Mouse (Mus musculus): ENCODE data around the gene Tmem189.

The Tmem189 gene

GRCm38 (mm10) chr2:167702126-167702525, 12.5 kb upstream of the Tmem189 start:
- DNase-seq (ENCODE audit: extremely low read depth, insufficient read length, low spot score), result no peak

GRCm38 (mm10) chr2:167701472-167701871, 11.8 kb upstream of the Tmem189 start:
- DNase-seq (ENCODE audit: extremely low read depth, insufficient read length, low spot score), result no peak

GRCm38 (mm10) chr2:167700018-167700417, 10.4 kb upstream of the Tmem189 start:
- no peak for DNase-seq (ENCODE audit: extremely low read depth, insufficient read length, low spot score)

GRCm38 (mm10) chr2:167697902-167698301, 8.3 kb upstream of the Tmem189 start:
- peak; percentile 81 for DNase-seq (ENCODE audit: extremely low read depth, insufficient read length, low spot score)

- DNase-seq (ENCODE audit: extremely low read depth, insufficient read length, low spot score), result no peak
Measured at GRCm38 (mm10) chr2:167696143-167696542, 6.5 kb upstream of the Tmem189 start.

GRCm38 (mm10) chr2:167695491-167695890, 5.9 kb upstream of the Tmem189 start:
- no peak for DNase-seq (ENCODE audit: extremely low read depth, insufficient read length, low spot score)

GRCm38 (mm10) chr2:167694963-167695362, 5.3 kb upstream of the Tmem189 start:
- DNase-seq (ENCODE audit: extremely low read depth, insufficient read length, low spot score), result no peak

GRCm38 (mm10) chr2:167694244-167694643, 4.6 kb upstream of the Tmem189 start:
- peak; percentile 65 for DNase-seq (ENCODE audit: extremely low read depth, insufficient read length, low spot score)

- DNase-seq (ENCODE audit: extremely low read depth, insufficient read length, low spot score), result no peak
Measured at GRCm38 (mm10) chr2:167693540-167693939, 3.9 kb upstream of the Tmem189 start.

GRCm38 (mm10) chr2:167692831-167693230, 3.2 kb upstream of the Tmem189 start:
- DNase-seq (ENCODE audit: extremely low read depth, insufficient read length, low spot score), result no peak

GRCm38 (mm10) chr2:167691871-167692661, 2.4 kb upstream of the Tmem189 start:
- peak; percentile 69 for DNase-seq (ENCODE audit: extremely low read depth, insufficient read length, low spot score)

- DNase-seq (ENCODE audit: extremely low read depth, insufficient read length, low spot score), result no peak
Measured at GRCm38 (mm10) chr2:167691410-167691809, 1.8 kb upstream of the Tmem189 start.

- no peak for DNase-seq (ENCODE audit: extremely low read depth, insufficient read length, low spot score)
Measured at GRCm38 (mm10) chr2:167690962-167691311, 1.3 kb upstream of the Tmem189 start.

GRCm38 (mm10) chr2:167690219-167690961, 768 bp upstream of the Tmem189 start:
- peak; percentile 83 for DNase-seq (ENCODE audit: extremely low read depth, insufficient read length, low spot score)

- DNase-seq (ENCODE audit: extremely low read depth, insufficient read length, low spot score), result peak; percentile 93
Measured at GRCm38 (mm10) chr2:167688498-167689451, 847 bp downstream of the Tmem189 start, which contains the start of gene Cebpb. Cebpb (plus strand) TSS chr2:167688915.

- peak; percentile 74 for DNase-seq (ENCODE audit: extremely low read depth, insufficient read length, low spot score)
Measured at GRCm38 (mm10) chr2:167688126-167688497, 1.5 kb downstream of the Tmem189 start.

- DNase-seq (ENCODE audit: extremely low read depth, insufficient read length, low spot score), result peak; percentile 64
Measured at GRCm38 (mm10) chr2:167687651-167688101, 1.9 kb downstream of the Tmem189 start.

GRCm38 (mm10) chr2:167687250-167687586, 2.4 kb downstream of the Tmem189 start:
- no peak for DNase-seq (ENCODE audit: extremely low read depth, insufficient read length, low spot score)

GRCm38 (mm10) chr2:167686382-167687249, 3.0 kb downstream of the Tmem189 start:
- peak; percentile 75 for DNase-seq (ENCODE audit: extremely low read depth, insufficient read length, low spot score)

- no peak for DNase-seq (ENCODE audit: extremely low read depth, insufficient read length, low spot score)
Measured at GRCm38 (mm10) chr2:167685865-167686264, 3.8 kb downstream of the Tmem189 start.

Measured in 3134 (cell line).